14 mouse cellular contexts compared by ENCODE assay signal in the genomic region with DNA sequence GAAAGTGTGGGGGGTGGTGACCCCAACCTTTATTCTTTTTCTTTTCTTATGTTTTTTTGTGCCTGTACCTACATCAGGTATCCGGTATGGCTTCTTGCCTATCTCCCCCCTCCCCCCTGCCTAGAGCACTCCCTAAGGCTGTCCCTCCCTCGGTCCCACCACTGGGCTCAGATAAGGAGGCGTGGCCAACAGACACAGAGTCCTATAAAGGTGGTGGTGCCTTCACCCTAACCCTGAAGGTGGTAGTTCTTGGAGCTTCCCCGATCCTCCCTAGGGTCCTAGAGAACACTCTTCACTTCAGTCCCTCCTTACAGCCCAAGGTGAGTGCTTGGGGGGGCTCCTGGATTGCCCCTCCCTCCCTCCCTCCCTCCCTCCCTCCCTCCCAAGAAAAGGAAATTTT. TPM values are rescaled to one million over a fixed set of nuclear protein-coding genes. Genes with fewer than 3 reads are reported as not detected.
DNase-seq lines count a peak whose midpoint lies in the region; ATAC-seq and TF ChIP-seq lines count a peak whose summit lies in the region.
"Had no signal": no experiment of that assay in that cellular context is flagged by ENCODE, and none has a peak within 500 bp of the region (broad histone marks: within the 10 kb centered on the region; RNA-seq: fewer than 3 reads in every experiment).

No protein-coding gene starts in this region.

- TF ChIP-seq EP300 in heart, adult 2 months (IDR thresholded peaks at IDR 0.05; ENCODE audit: insufficient read depth, low read depth, low read length), result no peak

- no peak for DNase-seq in heart, adult 2 months
- DNase-seq in lung, postnatal 4 days, result no peak
- DNase-seq in midbrain, postnatal 0 days (ENCODE audit: low spot score), result no peak
- no peak for DNase-seq in gastrocnemius, postnatal 4 days (ENCODE audit: low spot score in 2 of 2)
- DNase-seq: kidney, adult 11 months; layer of hippocampus, adult 9-11 months; thymus, postnatal 4 days had no signal

- H3K36me3 ChIP-seq in heart, embryonic 12.5 days, result no peaks in the 10 kb centered on the region
- H3K36me3 ChIP-seq in heart, adult 2 months (ENCODE audit: control insufficient read depth, insufficient read depth, low read length), result no peaks in the 10 kb centered on the region
- H3K36me3 ChIP-seq in lung, embryonic 16.5 days (ENCODE audit: control insufficient read depth, insufficient read depth, low read length), result no peaks in the 10 kb centered on the region
- H3K36me3 ChIP-seq in midbrain, postnatal 0 days (ENCODE audit: insufficient read depth, low read length), result no peaks in the 10 kb centered on the region
- H3K36me3 ChIP-seq: limb, embryonic 12.5 days had no signal

- no peak for TF ChIP-seq CTCF in heart, adult 2 months (IDR thresholded peaks at IDR 0.05)
- no peak for TF ChIP-seq CTCF in midbrain, postnatal 0 days (IDR thresholded peaks at IDR 0.05)

- H3K9me3 ChIP-seq in heart, embryonic 12.5 days (replicated peaks), result no peaks in the 10 kb centered on the region
- H3K9me3 ChIP-seq in lung, embryonic 16.5 days (ENCODE audit: control insufficient read depth, low read length), result no peaks in the 10 kb centered on the region
- no peaks in the 10 kb centered on the region for H3K9me3 ChIP-seq in midbrain, postnatal 0 days (ENCODE audit: low read length)
- H3K9me3 ChIP-seq: forebrain, embryonic 13.5 days; limb, embryonic 12.5 days had no signal

- H3K27me3 ChIP-seq in heart, embryonic 12.5 days (replicated peaks), result peaks cover 46% of the 10 kb centered on the region
- H3K27me3 ChIP-seq in heart, adult 2 months (ENCODE audit: control insufficient read depth, insufficient read depth, low read length), result 0 out of 2 replicates have a peak, but pooled peaks cover 2% of the 10 kb centered on the region
- peaks cover 28% of the 10 kb centered on the region for H3K27me3 ChIP-seq in lung, embryonic 16.5 days (ENCODE audit: control insufficient read depth, insufficient read depth, low read depth, low read length)
- H3K27me3 ChIP-seq in midbrain, postnatal 0 days (ENCODE audit: insufficient read depth, low read length), result peaks cover 5% of the 10 kb centered on the region; the same call in 1 of the 2 replicates

- 9% methylated on average over 4 of the region's 4 CpGs for WGBS in heart, embryonic 12.5 days
- WGBS in heart, adult 2 months, result 30% methylated on average over 4 of the region's 4 CpGs
- WGBS in lung, embryonic 16.5 days, result 13% methylated on average over 4 of the region's 4 CpGs
- 20% methylated on average over 4 of the region's 4 CpGs for WGBS in midbrain, postnatal 0 days

- H3K4me1 ChIP-seq in heart, embryonic 12.5 days (replicated peaks), result peaks cover 16% of the 10 kb centered on the region
- H3K4me1 ChIP-seq in heart, adult 2 months (ENCODE audit: control insufficient read depth, insufficient read depth, low read length), result peaks cover 7% of the 10 kb centered on the region
- peaks cover 9% of the 10 kb centered on the region for H3K4me1 ChIP-seq in lung, embryonic 16.5 days (replicated peaks; ENCODE audit: control insufficient read depth, insufficient read depth, low read length)
- 0 out of 2 replicates have a peak, but pooled peaks cover 6% of the 10 kb centered on the region for H3K4me1 ChIP-seq in midbrain, postnatal 0 days (ENCODE audit: insufficient read depth, low read length)

- intact Hi-C loops in heart, adult 2 months (cut with DNase I), result no loop called here

- peak; percentile 53; the same call in 1 of the 2 replicates for ATAC-seq in heart, embryonic 12.5 days (ENCODE audit: insufficient number of reproducible peaks, low FRiP score)
- ATAC-seq in lung, embryonic 16.5 days (ENCODE audit: low read depth), result peak; percentile 23; the same call in 1 of the 2 replicates
- 0 out of 2 replicates have a peak, but pooled peaks have one; percentile 19 for ATAC-seq in common myeloid progenitor, adult 5-6 weeks (replicated peaks; ENCODE audit: low read depth, poor library complexity, severe bottlenecking)
- ATAC-seq in midbrain, postnatal 0 days (ENCODE audit: low FRiP score), result no peak
- ATAC-seq: CD4-positive, CD25-positive, alpha-beta regulatory T cell, adult 4 months had no signal

- no peak overlapping the region for H3K4me3 ChIP-seq in heart, embryonic 12.5 days
- no peak overlapping the region for H3K4me3 ChIP-seq in heart, adult 2 months
- no peak overlapping the region for H3K4me3 ChIP-seq in lung, embryonic 16.5 days (ENCODE audit: low read length)
- 0 out of 2 replicates have a peak overlapping the region, but pooled peaks have one; percentile 50 for H3K4me3 ChIP-seq in midbrain, postnatal 0 days (ENCODE audit: low read depth, low read length)

- no peak overlapping the region for H3K9ac ChIP-seq in heart, embryonic 12.5 days
- no peak overlapping the region for H3K9ac ChIP-seq in heart, adult 2 months (ENCODE audit: low read depth, low read length)
- H3K9ac ChIP-seq in lung, embryonic 16.5 days (ENCODE audit: low read length), result no peak overlapping the region
- H3K9ac ChIP-seq in midbrain, postnatal 0 days (replicated peaks; ENCODE audit: low read length, poor library complexity, severe bottlenecking), result no peak overlapping the region
- H3K9ac ChIP-seq: limb, embryonic 12.5 days had no signal

- H3K27ac ChIP-seq in heart, embryonic 12.5 days (ENCODE audit: poor library complexity, severe bottlenecking), result no peak overlapping the region
- H3K27ac ChIP-seq in heart, adult 2 months, result no peak overlapping the region
- H3K27ac ChIP-seq in lung, embryonic 16.5 days (ENCODE audit: low read length), result no peak overlapping the region
- H3K27ac ChIP-seq in midbrain, postnatal 0 days (ENCODE audit: low read depth, low read length), result no peak overlapping the region
- H3K27ac ChIP-seq: forebrain, embryonic 13.5 days; limb, embryonic 12.5 days had no signal

- peak overlapping the region; percentile 73; the same call in 1 of the 2 replicates for H3K4me2 ChIP-seq in heart, embryonic 12.5 days
- no peak overlapping the region for H3K4me2 ChIP-seq in lung, embryonic 16.5 days (ENCODE audit: low read depth, low read length)
- no peak overlapping the region for H3K4me2 ChIP-seq in midbrain, postnatal 0 days (ENCODE audit: low read depth, low read length, poor library complexity, severe bottlenecking)

- TF ChIP-seq POLR2A in heart, adult 2 months (IDR thresholded peaks at IDR 0.05; ENCODE audit: insufficient read depth, low read depth, low read length), result no peak

- no peaks in the 10 kb centered on the region for H3K79me2 ChIP-seq in heart, adult 2 months (replicated peaks; ENCODE audit: control insufficient read depth, insufficient read depth, low read length)

RNA-seq across cellular contexts. Expression of a gene that starts 9.7 kb away (rescaled TPM):
- polyA plus RNA-seq in heart, embryonic 12.5 days (2016; fragmentation: Nextera tagmentation; extraction: Ambion mirVana), result not detected in 2 replicates
- under 1 TPM; 0.09 to 0.13 TPM for total RNA-seq in heart, adult 2 months (2021)
- polyA plus RNA-seq in heart, adult 2 months (2012; rRNA removed), result 0.20 and 0.78 TPM in 2 replicates
- 0.13 TPM in 1 of 2 replicates, not detected in the other for polyA plus RNA-seq in lung, embryonic 16.5 days (2015; fragmentation: Nextera tagmentation; extraction: Ambion mirVana)
- total RNA-seq in common myeloid progenitor, adult 5-6 weeks (2017), result 0.50 TPM in 1 of 2 replicates, not detected in the other
- 0.28 TPM in 1 of 2 replicates, not detected in the other for total RNA-seq in midbrain, postnatal 0 days (2014; rRNA removed)
- polyA plus RNA-seq in midbrain, postnatal 0 days (2015; fragmentation: Nextera tagmentation; extraction: Ambion mirVana), result 0.09 TPM in 2 replicates
- not detected for total RNA-seq in gastrocnemius, postnatal 4 days (2021)
- polyA plus RNA-seq: CD4-positive, CD25-positive, alpha-beta regulatory T cell, adult 4 months; forebrain, embryonic 13.5 days; limb, embryonic 12.5 days had no signal

RNA-seq across cellular contexts. Expression of a gene that starts 11.0 kb away (rescaled TPM):
- 21.2 and 21.3 TPM in 2 replicates for polyA plus RNA-seq in heart, embryonic 12.5 days (2016; fragmentation: Nextera tagmentation; extraction: Ambion mirVana)
- total RNA-seq in heart, adult 2 months (2021), result 1 to 10 TPM; 5.3 to 5.7 TPM
- polyA plus RNA-seq in heart, adult 2 months (2012; rRNA removed), result 5.5 and 6.6 TPM in 2 replicates
- 31.1 TPM in 2 replicates for polyA plus RNA-seq in lung, embryonic 16.5 days (2015; fragmentation: Nextera tagmentation; extraction: Ambion mirVana)
- 7.2 and 9.8 TPM in 2 replicates for total RNA-seq in common myeloid progenitor, adult 5-6 weeks (2017)
- total RNA-seq in midbrain, postnatal 0 days (2014; rRNA removed), result 10.6 and 11.9 TPM in 2 replicates
- 27.3 and 27.8 TPM in 2 replicates for polyA plus RNA-seq in midbrain, postnatal 0 days (2015; fragmentation: Nextera tagmentation; extraction: Ambion mirVana)
- 10 to 100 TPM; 11.8 to 12.5 TPM for total RNA-seq in gastrocnemius, postnatal 4 days (2021)

RNA-seq across cellular contexts. Expression of a gene that starts 13.9 kb away (rescaled TPM):
- polyA plus RNA-seq in heart, embryonic 12.5 days (2016; fragmentation: Nextera tagmentation; extraction: Ambion mirVana), result not detected in 2 replicates
- not detected for total RNA-seq in heart, adult 2 months (2021)
- 1.00 TPM in 1 of 2 replicates, not detected in the other for polyA plus RNA-seq in heart, adult 2 months (2012; rRNA removed)
- not detected in 2 replicates for polyA plus RNA-seq in lung, embryonic 16.5 days (2015; fragmentation: Nextera tagmentation; extraction: Ambion mirVana)
- total RNA-seq in common myeloid progenitor, adult 5-6 weeks (2017), result not detected in 2 replicates
- total RNA-seq in midbrain, postnatal 0 days (2014; rRNA removed), result not detected in 2 replicates
- not detected in 2 replicates for polyA plus RNA-seq in midbrain, postnatal 0 days (2015; fragmentation: Nextera tagmentation; extraction: Ambion mirVana)
- total RNA-seq in gastrocnemius, postnatal 4 days (2021), result under 1 TPM in 1 of 2 experiments, not detected in 1; 0.16 TPM
- polyA plus RNA-seq: CD4-positive, CD25-positive, alpha-beta regulatory T cell, adult 4 months; forebrain, embryonic 13.5 days; limb, embryonic 12.5 days; spleen, adult 2 months had no signal

RNA-seq across cellular contexts. Expression of a gene that starts 43.9 kb away (rescaled TPM):
- polyA plus RNA-seq in heart, embryonic 12.5 days (2016; fragmentation: Nextera tagmentation; extraction: Ambion mirVana), result 16.4 TPM in 2 replicates
- 10 to 100 TPM; 23.3 to 29.7 TPM for total RNA-seq in heart, adult 2 months (2021)
- 19.4 and 20.6 TPM in 2 replicates for polyA plus RNA-seq in heart, adult 2 months (2012; rRNA removed)
- 25.5 and 27.8 TPM in 2 replicates for polyA plus RNA-seq in lung, embryonic 16.5 days (2015; fragmentation: Nextera tagmentation; extraction: Ambion mirVana)
- 134 and 190 TPM in 2 replicates for total RNA-seq in common myeloid progenitor, adult 5-6 weeks (2017)
- total RNA-seq in midbrain, postnatal 0 days (2014; rRNA removed), result 133 and 152 TPM in 2 replicates
- polyA plus RNA-seq in midbrain, postnatal 0 days (2015; fragmentation: Nextera tagmentation; extraction: Ambion mirVana), result 42.4 and 45.5 TPM in 2 replicates
- total RNA-seq in gastrocnemius, postnatal 4 days (2021), result 10 to 100 TPM; 39.5 to 42.9 TPM
